Mouse (Mus musculus) neural tube, embryonic 15.5 days (tissue): Measurements from ENCODE around the gene Rnf11. TPM values are rescaled to one million over a fixed set of nuclear protein-coding genes. Genes with fewer than 3 reads are reported as not detected.
A peak's percentile ranks its signal among the peaks of the same experiment; 100 is the strongest.

Experiments
- ATAC-seq: fragments of 200-750 bp; cut with Nextera tagmentation; 2 replicates; pipeline ENCODE4 v1.8.0; 2017; ENCODE audit warnings: mild to moderate bottlenecking, moderate TSS enrichment, moderate library complexity; ENCODE audit not compliant: low FRiP score
- H3K27ac ChIP-seq: fragments of 300-500 bp; sonication (generic); replicated peaks from 2 replicates; pipeline ENCODE4 v1.5.1; 2015; ENCODE audit warnings: mild to moderate bottlenecking, inconsistent platforms
- H3K27me3 ChIP-seq: fragments of 300-500 bp; sonication (generic); replicated peaks from 2 replicates; pipeline ENCODE4 v1.6.1; 2015; ENCODE audit warnings: inconsistent platforms
- H3K36me3 ChIP-seq: fragments of 300-500 bp; sonication (generic); 2 replicates; pipeline ENCODE4 v1.6.1; 2015; ENCODE audit warnings: inconsistent platforms
- H3K4me1 ChIP-seq: fragments of 300-500 bp; sonication (generic); 2 replicates; pipeline ENCODE4 v1.6.1; 2015; ENCODE audit warnings: inconsistent platforms
- H3K4me2 ChIP-seq: fragments of 300-500 bp; sonication (generic); 2 replicates; pipeline ENCODE4 v1.6.1; 2015; ENCODE audit warnings: inconsistent platforms, mild to moderate bottlenecking, moderate library complexity
- H3K4me3 ChIP-seq: fragments of 300-500 bp; sonication (generic); replicated peaks from 2 replicates; pipeline ENCODE4 v1.5.1; 2015; ENCODE audit warnings: mild to moderate bottlenecking, inconsistent platforms
- H3K9ac ChIP-seq: fragments of 300-500 bp; sonication (generic); replicated peaks from 2 replicates; pipeline ENCODE4 v1.6.1; 2015; ENCODE audit warnings: mild to moderate bottlenecking, inconsistent platforms
- H3K9me3 ChIP-seq: fragments of 300-500 bp; sonication (generic); replicated peaks from 2 replicates; pipeline ENCODE4 v1.6.1; 2016; ENCODE audit warnings: inconsistent platforms
- WGBS: fragments of 180-500 bp; shearing (Covaris S2); methylation state at CpG from one replicate; pipeline ENCODE4 v1.1.7; 2015; ENCODE audit warnings: mixed read lengths; 5-methylcytosine and 5-hydroxymethylcytosine counted together
- polyA plus RNA-seq: library from polyadenylated mRNA; unstranded; fragments of >200 nt; fragmentation: Nextera tagmentation; extraction: Ambion mirVana; gene quantifications from 2 replicates; pipeline ENCODE4 v1.2.1, GENCODE M21; 2015

Rnf11 gene
- polyA plus RNA-seq, 1 experiment from 2014 or later = 67.8 TPM

DNA sequence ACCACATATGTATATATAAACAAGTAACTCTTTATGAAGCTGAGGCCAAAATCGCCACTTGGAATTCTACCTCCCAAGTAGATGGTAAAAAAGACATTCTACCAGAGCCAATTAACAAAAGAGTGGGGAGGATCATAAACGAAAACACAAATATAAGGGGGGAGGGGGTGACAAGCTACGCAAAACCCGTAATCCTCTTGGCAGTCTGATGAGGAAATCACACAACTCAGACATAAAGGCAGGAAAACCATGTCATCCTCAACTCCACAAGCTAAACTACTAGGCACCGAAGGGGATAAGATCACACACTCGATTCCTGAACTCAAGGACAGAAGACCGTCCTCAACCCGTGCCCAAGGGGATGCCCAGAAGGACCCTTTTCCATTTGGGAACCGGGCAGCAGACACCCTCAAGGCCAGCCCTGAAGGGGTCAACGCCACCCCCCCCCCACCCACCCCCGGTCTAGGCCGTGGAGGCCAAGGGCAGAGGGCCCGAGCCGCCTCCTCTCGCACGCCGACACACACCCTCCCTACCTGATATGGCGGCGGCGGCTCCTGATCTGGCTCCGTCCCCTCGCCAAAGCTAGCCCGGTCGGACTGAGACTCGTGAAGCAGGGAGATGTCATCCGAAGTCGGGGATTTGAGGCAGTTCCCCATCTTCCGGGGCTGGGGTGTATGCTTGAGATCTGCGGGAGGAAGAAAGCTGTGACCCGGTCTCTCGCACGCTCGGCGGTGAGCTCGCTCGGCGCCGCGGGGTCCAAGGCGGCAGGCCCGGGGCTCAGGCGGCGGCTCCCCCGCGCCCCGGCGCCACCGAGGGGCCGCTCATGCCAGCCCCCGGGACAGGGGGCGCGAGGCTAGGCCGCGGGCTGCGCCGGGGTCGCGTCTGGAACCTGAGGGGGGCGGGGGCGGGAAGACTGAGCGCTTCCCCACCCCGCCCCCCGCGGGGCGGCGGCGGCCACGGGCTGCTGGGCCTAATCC is 8.7 kb downstream of the Rnf11 start:
- H3K27ac ChIP-seq = peak overlapping the region; percentile 95
- peak overlapping the region; percentile 64 for H3K4me2 ChIP-seq
- no peaks in the 10 kb centered on the region for H3K9me3 ChIP-seq
- peak overlapping the region; percentile 96 for H3K9ac ChIP-seq
- H3K27me3 ChIP-seq = no peaks in the 10 kb centered on the region
- no peaks in the 10 kb centered on the region for H3K36me3 ChIP-seq
- under 1% methylated on average over 62 of the region's 68 CpGs for WGBS
- peak; percentile 81 for ATAC-seq
- H3K4me3 ChIP-seq = peak overlapping the region; percentile 89
- H3K4me1 ChIP-seq = peaks cover 26% of the 10 kb centered on the region

GRCm38 (mm10) chr4:109475078-109475477 is 9.4 kb downstream of the Rnf11 start:
- H3K27me3 ChIP-seq = no peaks in the 10 kb centered on the region
- peak overlapping the region; percentile 64 for H3K4me2 ChIP-seq
- ATAC-seq = no peak
- H3K9ac ChIP-seq = peak overlapping the region; percentile 96; the same call in 1 of the 2 replicates
- H3K4me3 ChIP-seq = peak overlapping the region; percentile 89
- no peaks in the 10 kb centered on the region for H3K9me3 ChIP-seq
- no peak overlapping the region for H3K27ac ChIP-seq
- WGBS = 55% methylated on average over 2 of the region's 2 CpGs
- no peaks in the 10 kb centered on the region for H3K36me3 ChIP-seq
- H3K4me1 ChIP-seq = peaks cover 26% of the 10 kb centered on the region

DNA sequence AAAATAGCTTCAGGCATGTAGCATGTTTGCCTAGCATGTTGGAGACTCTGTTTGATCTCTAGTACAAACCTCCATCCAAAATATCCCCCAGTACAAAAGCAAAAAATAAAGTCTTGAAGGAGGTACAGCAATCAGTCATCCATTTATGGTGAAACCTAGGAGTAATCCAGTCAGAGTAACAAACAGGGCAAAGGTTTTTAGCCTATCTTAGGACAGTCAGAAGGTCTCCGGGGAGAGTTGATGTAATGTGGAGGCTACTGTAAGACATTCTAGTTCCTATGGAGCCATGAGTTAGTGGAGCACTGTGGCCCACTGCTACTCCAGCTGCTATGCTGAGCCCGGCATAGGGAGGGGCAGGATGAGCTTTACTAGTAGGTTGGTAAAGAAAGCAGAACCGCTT is 12.0 kb downstream of the Rnf11 start:
- Histone ChIP-seq H3K9ac (no peak overlapping the region), H3K9me3 (no peaks in the 10 kb centered on the region), H3K4me2 (no peak overlapping the region), H3K27ac (no peak overlapping the region), H3K4me1 (peaks cover 26% of the 10 kb centered on the region), H3K4me3 (no peak overlapping the region), H3K36me3 (no peaks in the 10 kb centered on the region), H3K27me3 (no peaks in the 10 kb centered on the region)
- no peak for ATAC-seq
- 93% methylated on average over 3 of the region's 3 CpGs for WGBS

GRCm38 (mm10) chr4:109471606-109472005 is 12.9 kb downstream of the Rnf11 start:
- H3K27ac ChIP-seq = no peak overlapping the region
- no peak for ATAC-seq
- H3K4me1 ChIP-seq = peaks cover 26% of the 10 kb centered on the region
- no peak overlapping the region for H3K4me2 ChIP-seq
- H3K4me3 ChIP-seq = no peak overlapping the region
- no peaks in the 10 kb centered on the region for H3K27me3 ChIP-seq
- no peaks in the 10 kb centered on the region for H3K9me3 ChIP-seq
- no peaks in the 10 kb centered on the region for H3K36me3 ChIP-seq
- no peak overlapping the region for H3K9ac ChIP-seq

DNA sequence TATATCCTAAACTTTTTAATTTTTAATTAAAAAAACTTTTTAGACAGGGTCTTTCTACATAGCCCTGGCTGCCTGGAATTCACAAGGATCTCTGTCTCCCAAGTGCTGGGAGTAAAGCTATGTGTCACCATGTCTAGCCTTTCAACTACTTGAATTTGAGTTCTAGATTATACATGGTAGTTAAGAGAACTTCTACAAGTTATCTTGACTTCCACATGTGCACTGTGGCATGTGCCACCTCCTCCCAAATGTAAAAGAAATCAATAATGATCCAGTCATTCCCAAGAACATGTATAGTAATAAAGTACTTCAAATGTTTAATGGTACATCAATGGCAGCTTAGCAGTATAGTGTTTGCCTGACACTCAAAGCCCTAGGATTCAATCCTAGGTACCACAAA is 16.8 kb downstream of the Rnf11 start:
- ATAC-seq = no peak
- Histone ChIP-seq H3K36me3 (no peaks in the 10 kb centered on the region), H3K4me3 (no peak overlapping the region), H3K4me2 (no peak overlapping the region), H3K27me3 (no peaks in the 10 kb centered on the region), H3K9me3 (no peaks in the 10 kb centered on the region), H3K9ac (no peak overlapping the region), H3K4me1 (peaks cover 8% of the 10 kb centered on the region; the same call in 1 of the 2 replicates), H3K27ac (no peak overlapping the region)

GRCm38 (mm10) chr4:109463892-109464291 is 20.6 kb downstream of the Rnf11 start:
- Histone ChIP-seq H3K27me3 (no peaks in the 10 kb centered on the region), H3K36me3 (no peaks in the 10 kb centered on the region), H3K9ac (no peak overlapping the region), H3K4me1 (no peaks in the 10 kb centered on the region; the same call in 1 of the 2 replicates), H3K4me2 (no peak overlapping the region), H3K27ac (no peak overlapping the region), H3K9me3 (no peaks in the 10 kb centered on the region), H3K4me3 (no peak overlapping the region)
- no peak for ATAC-seq

GRCm38 (mm10) chr4:109460421-109461179 is 23.9 kb downstream of the Rnf11 start:
- no peak overlapping the region for H3K4me3 ChIP-seq
- no peak overlapping the region for H3K27ac ChIP-seq
- no peak overlapping the region for H3K4me2 ChIP-seq
- H3K9ac ChIP-seq = no peak overlapping the region
- WGBS = 63% methylated on average over 3 of the region's 3 CpGs
- ATAC-seq = no peak
- H3K9me3 ChIP-seq = no peaks in the 10 kb centered on the region
- H3K4me1 ChIP-seq = no peaks in the 10 kb centered on the region; the same call in 1 of the 2 replicates
- no peaks in the 10 kb centered on the region for H3K27me3 ChIP-seq
- no peaks in the 10 kb centered on the region for H3K36me3 ChIP-seq

DNA sequence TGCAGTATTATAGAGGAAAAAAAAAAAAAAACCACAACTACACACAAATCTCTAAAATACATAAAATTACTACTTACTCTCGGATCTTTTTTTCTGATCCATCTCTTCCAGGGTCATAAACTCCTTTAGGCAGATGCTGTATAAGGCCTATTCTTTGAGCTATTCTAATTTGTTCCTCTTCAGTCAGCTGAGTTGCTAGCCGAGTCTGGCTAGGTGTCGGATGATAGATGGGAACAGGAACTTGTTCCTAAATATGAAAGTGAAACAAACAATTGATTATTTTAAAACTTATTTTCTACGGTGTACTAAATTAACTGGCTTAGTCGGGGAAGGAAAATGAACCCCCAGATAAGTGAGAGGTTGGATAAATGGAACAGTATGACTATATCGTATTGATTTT is 27.7 kb downstream of the Rnf11 start:
- Histone ChIP-seq H3K9me3 (no peaks in the 10 kb centered on the region), H3K27ac (no peak overlapping the region), H3K9ac (no peak overlapping the region), H3K4me2 (no peak overlapping the region), H3K27me3 (no peaks in the 10 kb centered on the region), H3K36me3 (peaks cover 10% of the 10 kb centered on the region), H3K4me3 (no peak overlapping the region), H3K4me1 (no peaks in the 10 kb centered on the region; the same call in 1 of the 2 replicates)
- no peak for ATAC-seq
- 88% methylated on average over 6 of the region's 6 CpGs for WGBS

- WGBS = 97% methylated on average over 2 of the region's 2 CpGs
- H3K9me3 ChIP-seq = no peaks in the 10 kb centered on the region
- no peaks in the 10 kb centered on the region for H3K4me1 ChIP-seq
- no peak overlapping the region for H3K4me3 ChIP-seq
- peaks cover 5% of the 10 kb centered on the region; the same call in 1 of the 2 replicates for H3K36me3 ChIP-seq
- no peak overlapping the region for H3K9ac ChIP-seq
- H3K27me3 ChIP-seq = no peaks in the 10 kb centered on the region
- H3K4me2 ChIP-seq = no peak overlapping the region
- no peak for ATAC-seq
- H3K27ac ChIP-seq = no peak overlapping the region
Measured at GRCm38 (mm10) chr4:109448531-109448930, 36.0 kb downstream of the Rnf11 start.

DNA sequence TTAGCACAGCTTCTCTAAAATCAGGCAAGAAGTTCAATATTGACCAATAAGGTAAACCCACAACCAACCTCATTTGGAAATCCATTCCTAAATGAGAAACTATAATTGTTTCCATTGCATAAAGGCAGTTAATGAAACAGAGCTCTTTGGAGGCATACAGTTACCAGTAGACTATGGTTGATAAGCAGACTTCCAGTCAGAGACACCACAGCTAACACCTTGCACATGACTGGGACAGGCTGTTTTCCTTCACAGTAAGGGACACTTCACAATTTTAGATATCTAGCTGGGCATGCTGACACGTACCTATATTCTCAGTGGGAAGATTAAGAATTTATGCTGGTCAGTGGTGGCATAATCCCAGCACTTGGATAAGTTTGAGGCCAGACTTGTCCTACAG is 38.6 kb downstream of the Rnf11 start:
- Histone ChIP-seq H3K27ac (no peak overlapping the region), H3K27me3 (no peaks in the 10 kb centered on the region), H3K9me3 (no peaks in the 10 kb centered on the region), H3K4me2 (no peak overlapping the region), H3K4me1 (no peaks in the 10 kb centered on the region), H3K36me3 (peaks cover 2% of the 10 kb centered on the region; the same call in 1 of the 2 replicates), H3K4me3 (no peak overlapping the region), H3K9ac (no peak overlapping the region)
- WGBS = 95% methylated on average over 1 of the region's 1 CpGs
- ATAC-seq = no peak

DNA sequence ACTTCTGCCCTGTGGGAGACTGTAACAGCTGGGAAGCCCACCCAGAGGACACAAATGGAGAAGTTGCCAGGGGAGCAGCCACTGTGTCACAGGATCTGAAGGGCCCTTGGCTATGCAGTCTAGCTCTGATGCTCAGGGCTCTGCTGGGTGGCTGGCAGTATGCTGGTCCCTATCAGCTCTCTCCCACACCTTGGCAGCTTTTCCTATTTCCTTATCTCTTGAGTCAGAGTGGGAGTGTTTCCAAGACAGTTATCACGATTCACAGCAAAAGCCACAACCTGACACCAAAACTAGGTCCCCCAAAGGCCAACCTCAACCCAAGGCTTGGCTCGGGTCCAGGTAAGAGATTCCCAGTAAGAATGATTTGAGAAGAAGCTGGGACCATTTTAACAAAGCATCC is 39.1 kb downstream of the Rnf11 start:
- Histone ChIP-seq H3K27ac (no peak overlapping the region), H3K9ac (no peak overlapping the region), H3K4me2 (no peak overlapping the region), H3K27me3 (no peaks in the 10 kb centered on the region), H3K4me1 (no peaks in the 10 kb centered on the region), H3K9me3 (no peaks in the 10 kb centered on the region), H3K36me3 (peaks cover 2% of the 10 kb centered on the region; the same call in 1 of the 2 replicates), H3K4me3 (no peak overlapping the region)
- 78% methylated on average over 2 of the region's 2 CpGs for WGBS
- no peak for ATAC-seq

DNA sequence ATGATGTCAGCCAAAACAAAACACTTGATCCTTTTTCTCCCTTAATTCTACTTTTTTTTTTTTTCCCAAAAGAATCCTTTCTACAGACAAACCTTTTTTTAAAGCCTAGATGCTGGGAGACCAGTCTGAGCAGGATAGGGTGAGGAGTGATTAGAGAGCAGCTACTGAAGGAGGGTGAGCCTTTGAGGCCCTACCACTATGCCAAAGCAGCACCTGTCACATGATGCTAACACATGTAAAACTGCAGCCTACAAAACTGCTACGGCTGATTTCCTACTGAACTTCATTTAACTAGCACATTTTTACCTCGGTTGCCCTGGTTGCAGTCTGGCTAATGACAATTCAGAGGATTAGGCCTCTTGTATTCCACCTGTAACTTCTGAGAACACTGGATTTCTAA is 39.6 kb downstream of the Rnf11 start:
- H3K4me3 ChIP-seq = no peak overlapping the region
- peaks cover 2% of the 10 kb centered on the region; the same call in 1 of the 2 replicates for H3K36me3 ChIP-seq
- 57% methylated on average over 2 of the region's 2 CpGs for WGBS
- H3K9me3 ChIP-seq = no peaks in the 10 kb centered on the region
- H3K4me2 ChIP-seq = no peak overlapping the region
- no peak overlapping the region for H3K9ac ChIP-seq
- no peaks in the 10 kb centered on the region for H3K27me3 ChIP-seq
- no peaks in the 10 kb centered on the region for H3K4me1 ChIP-seq
- no peak for ATAC-seq
- no peak overlapping the region for H3K27ac ChIP-seq
